Mouse (Mus musculus) gastrocnemius, adult 18-20 months (tissue): ENCODE measurements at regions not wholly inside any gene's neighbourhood (a gene's known extent, or its start where the extent isn't known, plus 50 kb on each side); places are given as distances from the start of the nearest gene placed in this dataset.
A peak's percentile ranks its signal among the peaks of the same experiment; 100 is the strongest.

ENCODE experiments used
- DNase-seq: peaks from one replicate; pipeline ENCODE4 v3.0.0; 2021; ENCODE audit warnings: low spot score

- DNase-seq: no peak
These were observed 131.6 kb upstream of the Smarca2 start for GRCm38 (mm10) chr19:26473211-26473610.

- DNase-seq: no peak
These were observed 129.7 kb upstream of the Smarca2 start for GRCm38 (mm10) chr19:26475197-26475596.

GRCm38 (mm10) chr19:26475754-26476153 lies 129.1 kb upstream of the Smarca2 start:
- no peak for DNase-seq

GRCm38 (mm10) chr19:26478055-26478737 lies 126.7 kb upstream of the Smarca2 start:
- DNase-seq: no peak

GRCm38 (mm10) chr19:26484322-26484721 lies 120.5 kb upstream of the Smarca2 start:
- no peak for DNase-seq

GRCm38 (mm10) chr19:26492806-26493205 lies 112.0 kb upstream of the Smarca2 start:
- no peak for DNase-seq

GRCm38 (mm10) chr19:26501064-26501463 lies 103.8 kb upstream of the Smarca2 start:
- no peak for DNase-seq

- DNase-seq: no peak
These were observed 100.8 kb upstream of the Smarca2 start for GRCm38 (mm10) chr19:26504027-26504426.

GRCm38 (mm10) chr19:26506802-26507201 lies 98.0 kb upstream of the Smarca2 start:
- DNase-seq: no peak

- DNase-seq: no peak
These were observed 96.9 kb upstream of the Smarca2 start for GRCm38 (mm10) chr19:26507986-26508385.

- DNase-seq: no peak
These were observed 96.2 kb upstream of the Smarca2 start for GRCm38 (mm10) chr19:26508616-26509015.

GRCm38 (mm10) chr19:26509240-26509639 lies 95.6 kb upstream of the Smarca2 start:
- DNase-seq: no peak

GRCm38 (mm10) chr19:26510185-26510584 lies 94.7 kb upstream of the Smarca2 start:
- no peak for DNase-seq

GRCm38 (mm10) chr19:26510887-26511286 lies 94.0 kb upstream of the Smarca2 start:
- no peak for DNase-seq

- DNase-seq: peak; percentile 2
These were observed 93.1 kb upstream of the Smarca2 start for GRCm38 (mm10) chr19:26511756-26512155.

- DNase-seq: no peak
These were observed 80.3 kb upstream of the Smarca2 start for GRCm38 (mm10) chr19:26524583-26524982.

GRCm38 (mm10) chr19:26531390-26531789 lies 73.5 kb upstream of the Smarca2 start:
- no peak for DNase-seq

GRCm38 (mm10) chr19:26532509-26532908 lies 72.3 kb upstream of the Smarca2 start:
- no peak for DNase-seq

- DNase-seq: no peak
These were observed 59.2 kb upstream of the Smarca2 start for GRCm38 (mm10) chr19:26545671-26546070.

- no peak for DNase-seq
These were observed 57.3 kb upstream of the Smarca2 start for GRCm38 (mm10) chr19:26547522-26547921.

GRCm38 (mm10) chr19:26548562-26549270 lies 56.1 kb upstream of the Smarca2 start:
- DNase-seq: no peak

GRCm38 (mm10) chr19:26550299-26550698 lies 54.6 kb upstream of the Smarca2 start:
- DNase-seq: no peak
